Mouse (Mus musculus): ENCODE results near the gene Xaf1.

Xaf1 gene

GRCm38 (mm10) chr11:72301334-72301733 is at the start of gene Xaf1:
Xaf1 (plus strand) TSS chr11:72301629.
- in situ Hi-C loops (cut with MseI, MboI), result no loop called here

- in situ Hi-C loops (cut with MseI, MboI), result no loop called here
Observed at GRCm38 (mm10) chr11:72255629-72256028, 45.8 kb upstream of the Xaf1 start.

- in situ Hi-C loops (cut with MseI, MboI), result no loop called here
Observed at GRCm38 (mm10) chr11:72256441-72256840, 45.0 kb upstream of the Xaf1 start.

- in situ Hi-C loops (cut with MseI, MboI), result no loop called here
Observed at GRCm38 (mm10) chr11:72265483-72265882, 35.9 kb upstream of the Xaf1 start.

GRCm38 (mm10) chr11:72266207-72266959 is 35.0 kb upstream of the Xaf1 start:
- in situ Hi-C loops (cut with MseI, MboI), result no loop called here

- in situ Hi-C loops (cut with MseI, MboI), result no loop called here
Observed at GRCm38 (mm10) chr11:72266960-72267560, 34.4 kb upstream of the Xaf1 start, which contains the start of gene Slc13a5. Slc13a5 (minus strand) TSS chr11:72267222.

GRCm38 (mm10) chr11:72271761-72272160 is 29.7 kb upstream of the Xaf1 start:
- in situ Hi-C loops (cut with MseI, MboI), result no loop called here

GRCm38 (mm10) chr11:72273341-72273740 is 28.1 kb upstream of the Xaf1 start:
- in situ Hi-C loops (cut with MseI, MboI), result no loop called here

GRCm38 (mm10) chr11:72281143-72281851 is 20.1 kb upstream of the Xaf1 start:
- in situ Hi-C loops (cut with MseI, MboI), result no loop called here

- in situ Hi-C loops (cut with MseI, MboI), result no loop called here
Observed at GRCm38 (mm10) chr11:72281852-72282400, 19.5 kb upstream of the Xaf1 start.

GRCm38 (mm10) chr11:72283486-72284224 is 17.8 kb upstream of the Xaf1 start:
- in situ Hi-C loops (cut with MseI, MboI), result no loop called here

- in situ Hi-C loops (cut with MseI, MboI), result no loop called here
Observed at GRCm38 (mm10) chr11:72284532-72285182, 16.8 kb upstream of the Xaf1 start.

- in situ Hi-C loops (cut with MseI, MboI), result no loop called here
Observed at GRCm38 (mm10) chr11:72285971-72286480, 15.4 kb upstream of the Xaf1 start.

GRCm38 (mm10) chr11:72286651-72287050 is 14.8 kb upstream of the Xaf1 start:
- in situ Hi-C loops (cut with MseI, MboI), result no loop called here

- in situ Hi-C loops (cut with MseI, MboI), result no loop called here
Observed at GRCm38 (mm10) chr11:72287126-72287525, 14.3 kb upstream of the Xaf1 start.

- in situ Hi-C loops (cut with MseI, MboI), result no loop called here
Observed at GRCm38 (mm10) chr11:72287543-72287942, 13.9 kb upstream of the Xaf1 start.

GRCm38 (mm10) chr11:72293116-72293515 is 8.3 kb upstream of the Xaf1 start:
- in situ Hi-C loops (cut with MseI, MboI), result no loop called here

- in situ Hi-C loops (cut with MseI, MboI), result no loop called here
Observed at GRCm38 (mm10) chr11:72302230-72302629, 801 bp downstream of the Xaf1 start.

- in situ Hi-C loops (cut with MseI, MboI), result no loop called here
Observed at GRCm38 (mm10) chr11:72307461-72307860, 6.0 kb downstream of the Xaf1 start.

- in situ Hi-C loops (cut with MseI, MboI), result no loop called here
Observed at GRCm38 (mm10) chr11:72308982-72309381, 7.6 kb downstream of the Xaf1 start.

- in situ Hi-C loops (cut with MseI, MboI), result loop anchor here in 1 of 2 experiments (10.0 kb wide), 1 partner anchor 86 kb away; no protein-coding TSS in a partner anchor
Observed at GRCm38 (mm10) chr11:72310491-72310890, 9.1 kb downstream of the Xaf1 start.
